Mouse (Mus musculus): ENCODE data around the gene Tbp. TPM values are rescaled to one million over a fixed set of nuclear protein-coding genes. Genes with fewer than 3 reads are reported as not detected.

Gene Tbp
- total RNA-seq (2021) (10 to 100 TPM in 1 of 2 experiments, 1 to 10 TPM in 1; 9.6 to 10.9 TPM), polyA plus RNA-seq (2012; rRNA removed) (20.4 and 29.5 TPM in 2 replicates)
- long read RNA-seq, full-length matches to known transcripts: 1 of 2 reads
- long read RNA-seq, partial matches to known transcripts: 1 of 2 reads
- long read RNA-seq, other reads (novel, unspliced or antisense): 0 of 2 reads

- Histone ChIP-seq H3K27ac (peak within 1 kb of the TSS; percentile 94), H3K9ac (ENCODE audit: low read depth, low read length) (peak within 1 kb of the TSS; percentile 64), H3K36me3 (ENCODE audit: control insufficient read depth, insufficient read depth, low read length) (peaks cover 18% of the 10 kb centered on the region), H3K79me2 (replicated peaks; ENCODE audit: control insufficient read depth, insufficient read depth, low read length) (peaks cover 2% of the 10 kb centered on the region), H3K4me1 (ENCODE audit: control insufficient read depth, insufficient read depth, low read length) (peaks cover 3% of the 10 kb centered on the region), H3K4me3 (peak within 1 kb of the TSS; percentile 67), H3K27me3 (ENCODE audit: control insufficient read depth, insufficient read depth, low read length) (no peaks in the 10 kb centered on the region)
- under 1% methylated on average over 63 of the region's 63 CpGs for WGBS
- intact Hi-C loops (cut with DNase I): loop anchor here (2.0 kb wide), 1 partner anchor 207 kb away; no protein-coding TSS in a partner anchor
- DNase-seq: peak; percentile 96 to 97
- TF ChIP-seq EP300 (IDR thresholded peaks at IDR 0.05; ENCODE audit: insufficient read depth, low read depth, low read length) (peak; percentile 87), CTCF (IDR thresholded peaks at IDR 0.05) (no peak), POLR2A (IDR thresholded peaks at IDR 0.05; ENCODE audit: insufficient read depth, low read depth, low read length) (peak; percentile 84)
Measured at GRCm38 (mm10) chr17:15499656-15500394, at the start of gene Tbp, which contains the start of gene Psmb1. Gene Tbp, plus strand, starts transcription at chr17:15499888. Gene Psmb1, minus strand, starts transcription at chr17:15499751.

DNA sequence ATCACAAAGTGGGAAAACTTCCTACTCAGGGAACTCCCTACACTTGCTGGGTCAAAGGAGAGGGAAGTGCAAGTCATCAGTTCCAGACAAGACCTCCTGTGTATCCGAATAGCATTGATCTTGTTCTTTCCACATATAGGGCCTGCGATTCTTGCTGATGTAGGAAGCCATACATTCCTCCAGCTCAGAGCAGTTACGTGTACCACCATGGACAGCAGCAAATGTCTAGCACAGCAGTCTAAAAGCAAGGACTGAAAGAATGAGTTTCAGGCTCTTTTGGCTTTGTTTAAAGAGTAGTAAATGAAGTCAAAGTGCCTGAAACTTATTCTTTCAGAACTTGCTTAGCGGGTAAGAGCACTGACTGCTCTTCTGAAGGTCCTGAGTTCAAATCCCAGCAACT, 44.5 kb upstream of the Tbp start:
- intact Hi-C loops (cut with DNase I): no loop called here
- Histone ChIP-seq H3K9ac (ENCODE audit: low read depth, low read length) (no peak overlapping the region), H3K27me3 (ENCODE audit: control insufficient read depth, insufficient read depth, low read length) (no peaks in the 10 kb centered on the region), H3K27ac (no peak overlapping the region), H3K36me3 (ENCODE audit: control insufficient read depth, insufficient read depth, low read length) (no peaks in the 10 kb centered on the region), H3K4me3 (no peak overlapping the region), H3K79me2 (replicated peaks; ENCODE audit: control insufficient read depth, insufficient read depth, low read length) (no peaks in the 10 kb centered on the region), H3K4me1 (ENCODE audit: control insufficient read depth, insufficient read depth, low read length) (no peaks in the 10 kb centered on the region; the same call in 1 of the 2 replicates)
- TF ChIP-seq POLR2A (IDR thresholded peaks at IDR 0.05; ENCODE audit: insufficient read depth, low read depth, low read length) (no peak), CTCF (IDR thresholded peaks at IDR 0.05) (no peak)
- 76% methylated on average over 4 of the region's 4 CpGs for WGBS
- DNase-seq: no peak

DNA sequence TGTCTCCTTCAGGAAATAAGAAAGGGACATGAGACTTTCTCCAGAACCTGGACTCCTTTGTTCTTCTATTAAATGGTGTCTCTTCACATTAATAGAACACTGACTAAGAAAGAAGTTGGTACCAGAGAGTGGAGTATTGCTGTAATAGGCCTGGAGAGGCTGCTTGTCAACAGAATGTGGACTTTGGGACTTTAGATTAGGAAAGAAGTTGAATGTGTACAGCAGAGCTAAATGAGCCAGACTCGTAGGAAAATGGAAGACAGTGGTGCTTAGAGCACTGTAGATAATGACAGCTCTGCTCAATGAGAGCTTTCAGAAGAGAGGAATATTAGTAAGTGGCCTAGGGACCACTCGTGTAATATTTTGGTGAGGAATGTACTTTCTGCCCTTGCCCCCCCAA, 43.1 kb upstream of the Tbp start:
- DNase-seq: no peak

DNA sequence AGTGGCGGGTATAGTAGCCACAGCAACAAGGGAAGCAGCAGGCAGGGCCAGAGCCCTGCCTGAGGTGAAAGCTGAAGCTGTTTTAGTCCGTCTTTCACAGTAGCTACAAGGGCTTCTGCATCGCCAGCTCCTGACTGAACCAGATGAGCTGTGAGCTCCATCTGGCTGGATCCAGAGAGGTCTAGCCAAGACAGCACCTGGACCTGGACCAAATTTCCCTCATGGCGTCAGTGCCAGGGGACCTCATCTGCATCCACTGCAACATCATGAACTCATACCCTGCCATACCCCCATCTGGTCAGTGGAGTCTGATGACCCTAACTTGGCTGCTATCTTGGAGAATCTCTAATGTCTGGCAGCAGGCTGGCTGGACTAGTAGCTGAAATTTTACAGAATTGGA, 39.9 kb upstream of the Tbp start:
- WGBS: 77% methylated on average over 4 of the region's 4 CpGs
- Histone ChIP-seq H3K27me3 (ENCODE audit: control insufficient read depth, insufficient read depth, low read length) (no peaks in the 10 kb centered on the region), H3K36me3 (ENCODE audit: control insufficient read depth, insufficient read depth, low read length) (no peaks in the 10 kb centered on the region; the same call in 1 of the 2 replicates), H3K4me1 (ENCODE audit: control insufficient read depth, insufficient read depth, low read length) (peaks cover 2% of the 10 kb centered on the region; the same call in 1 of the 2 replicates), H3K27ac (no peak overlapping the region), H3K9ac (ENCODE audit: low read depth, low read length) (no peak overlapping the region), H3K4me3 (no peak overlapping the region), H3K79me2 (replicated peaks; ENCODE audit: control insufficient read depth, insufficient read depth, low read length) (no peaks in the 10 kb centered on the region)
- no peak for DNase-seq
- intact Hi-C loops (cut with DNase I): loop anchor here (10.0 kb wide), 1 partner anchor 165 kb away; no protein-coding TSS in a partner anchor
- TF ChIP-seq POLR2A (IDR thresholded peaks at IDR 0.05; ENCODE audit: insufficient read depth, low read depth, low read length): no peak
- TF ChIP-seq EP300 (IDR thresholded peaks at IDR 0.05; ENCODE audit: insufficient read depth, low read depth, low read length): no peak
- no peak for TF ChIP-seq CTCF (IDR thresholded peaks at IDR 0.05)

More for the DNA sequence above, 43.1 kb upstream of the Tbp start:
- no peak overlapping the region for H3K4me3 ChIP-seq
- no peak overlapping the region for H3K27ac ChIP-seq
- no peak overlapping the region for H3K9ac ChIP-seq (ENCODE audit: low read depth, low read length)
- intact Hi-C loops (cut with DNase I): no loop called here
- no peaks in the 10 kb centered on the region for H3K79me2 ChIP-seq (replicated peaks; ENCODE audit: control insufficient read depth, insufficient read depth, low read length)
- H3K36me3 ChIP-seq (ENCODE audit: control insufficient read depth, insufficient read depth, low read length): no peaks in the 10 kb centered on the region; the same call in 1 of the 2 replicates
- no peaks in the 10 kb centered on the region; the same call in 1 of the 2 replicates for H3K4me1 ChIP-seq (ENCODE audit: control insufficient read depth, insufficient read depth, low read length)
- no peak for TF ChIP-seq CTCF (IDR thresholded peaks at IDR 0.05)
- 88% methylated on average over 2 of the region's 2 CpGs for WGBS
- H3K27me3 ChIP-seq (ENCODE audit: control insufficient read depth, insufficient read depth, low read length): no peaks in the 10 kb centered on the region

- TF ChIP-seq CTCF (IDR thresholded peaks at IDR 0.05) (no peak), POLR2A (IDR thresholded peaks at IDR 0.05; ENCODE audit: insufficient read depth, low read depth, low read length) (0 out of 2 replicates have a peak, but pooled peaks have one; percentile 12), EP300 (IDR thresholded peaks at IDR 0.05; ENCODE audit: insufficient read depth, low read depth, low read length) (no peak; the same call in 1 of the 2 replicates)
- intact Hi-C loops (cut with DNase I): loop anchor here (10.0 kb wide), 1 partner anchor 167 kb away; no protein-coding TSS in a partner anchor
- no peak overlapping the region for H3K9ac ChIP-seq (ENCODE audit: low read depth, low read length)
- H3K79me2 ChIP-seq (replicated peaks; ENCODE audit: control insufficient read depth, insufficient read depth, low read length): no peaks in the 10 kb centered on the region
- peak overlapping the region; percentile 92 for H3K27ac ChIP-seq
- DNase-seq: peak; percentile 46 to 63
- H3K4me3 ChIP-seq: no peak overlapping the region
- peaks cover 2% of the 10 kb centered on the region; the same call in 1 of the 2 replicates for H3K4me1 ChIP-seq (ENCODE audit: control insufficient read depth, insufficient read depth, low read length)
- no peaks in the 10 kb centered on the region; the same call in 1 of the 2 replicates for H3K36me3 ChIP-seq (ENCODE audit: control insufficient read depth, insufficient read depth, low read length)
- 56% methylated on average over 6 of the region's 6 CpGs for WGBS
- H3K27me3 ChIP-seq (ENCODE audit: control insufficient read depth, insufficient read depth, low read length): no peaks in the 10 kb centered on the region
Measured at GRCm38 (mm10) chr17:15461921-15462495, 37.7 kb upstream of the Tbp start.

Measured in heart, adult 2 months (tissue).